Mouse (Mus musculus): ENCODE results near the gene Foxn1.

Foxn1 gene

GRCm38 (mm10) chr11:78327634-78328511, 58.5 kb downstream of the Foxn1 start, which contains the start of gene Pigs:
TSS of gene Pigs (plus strand) at chr11:78328415.
- peak; percentile 98 for DNase-seq (ENCODE audit: low spot score)

DNA sequence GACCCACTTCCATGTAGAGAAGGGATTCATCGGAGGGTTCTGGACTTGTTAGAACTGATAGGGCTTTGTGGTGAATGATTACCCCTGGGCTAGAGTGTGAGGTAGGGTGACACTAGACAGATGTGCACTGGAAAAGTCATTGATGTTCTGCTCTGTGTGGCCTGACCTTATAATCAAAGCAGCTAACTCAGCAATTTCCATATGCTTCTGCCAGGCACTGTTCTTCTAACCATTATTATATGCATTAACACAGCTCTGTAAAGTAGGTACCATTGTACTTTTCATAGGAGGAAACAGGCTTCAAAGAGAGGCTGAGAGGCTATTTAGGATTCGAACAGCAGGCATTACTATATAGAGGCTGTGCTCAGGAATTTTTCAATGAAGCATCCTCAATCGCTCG, 59.1 kb downstream of the Foxn1 start:
- no peak for DNase-seq (ENCODE audit: low spot score)

DNA sequence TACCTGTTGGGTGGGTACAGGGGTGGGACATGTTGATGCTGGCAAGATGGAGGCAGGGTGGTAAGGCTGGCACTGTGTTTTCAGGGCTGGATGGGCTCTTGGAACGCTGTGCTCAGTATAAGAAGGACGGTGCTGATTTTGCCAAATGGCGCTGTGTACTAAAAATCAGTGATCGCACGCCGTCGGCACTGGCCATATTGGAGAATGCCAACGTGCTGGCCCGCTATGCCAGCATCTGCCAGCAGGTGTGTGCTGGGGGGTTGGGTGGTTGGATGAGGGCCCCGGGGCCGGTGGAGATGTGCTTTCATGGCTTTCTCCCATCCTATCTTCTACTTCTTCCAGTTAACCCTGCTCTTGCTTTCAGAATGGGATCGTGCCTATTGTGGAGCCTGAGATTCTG, 61.4 kb downstream of the Foxn1 start:
- no peak for DNase-seq (ENCODE audit: low spot score)

- no peak for DNase-seq (ENCODE audit: low spot score)
Measured at GRCm38 (mm10) chr11:78324000-78324785, 62.2 kb downstream of the Foxn1 start.

DNA sequence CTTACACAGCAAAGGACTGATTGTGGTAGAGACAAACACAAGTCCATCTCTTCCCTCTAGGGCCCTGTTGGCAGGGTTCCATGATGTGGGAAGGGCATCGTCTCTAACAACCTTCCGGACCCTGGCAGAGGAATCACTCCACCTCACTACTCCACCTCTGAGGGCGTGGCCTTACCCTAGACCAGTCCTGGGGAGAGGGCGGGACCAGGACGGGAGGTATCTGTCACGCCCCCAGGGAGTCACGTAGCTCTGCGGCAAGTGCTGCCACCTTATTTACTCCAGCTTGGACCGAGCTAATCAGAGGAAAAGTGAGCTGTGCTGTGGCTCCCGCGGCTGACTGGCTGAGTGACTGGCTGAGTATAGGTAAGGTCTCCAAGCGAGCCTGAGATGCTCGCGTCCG, 63.5 kb downstream of the Foxn1 start, which contains the start of gene Aldoc:
Aldoc (plus strand) TSS at position 109 of the 400 bp plus-strand sequence.
- peak; percentile 85 for DNase-seq (ENCODE audit: low spot score)

DNA sequence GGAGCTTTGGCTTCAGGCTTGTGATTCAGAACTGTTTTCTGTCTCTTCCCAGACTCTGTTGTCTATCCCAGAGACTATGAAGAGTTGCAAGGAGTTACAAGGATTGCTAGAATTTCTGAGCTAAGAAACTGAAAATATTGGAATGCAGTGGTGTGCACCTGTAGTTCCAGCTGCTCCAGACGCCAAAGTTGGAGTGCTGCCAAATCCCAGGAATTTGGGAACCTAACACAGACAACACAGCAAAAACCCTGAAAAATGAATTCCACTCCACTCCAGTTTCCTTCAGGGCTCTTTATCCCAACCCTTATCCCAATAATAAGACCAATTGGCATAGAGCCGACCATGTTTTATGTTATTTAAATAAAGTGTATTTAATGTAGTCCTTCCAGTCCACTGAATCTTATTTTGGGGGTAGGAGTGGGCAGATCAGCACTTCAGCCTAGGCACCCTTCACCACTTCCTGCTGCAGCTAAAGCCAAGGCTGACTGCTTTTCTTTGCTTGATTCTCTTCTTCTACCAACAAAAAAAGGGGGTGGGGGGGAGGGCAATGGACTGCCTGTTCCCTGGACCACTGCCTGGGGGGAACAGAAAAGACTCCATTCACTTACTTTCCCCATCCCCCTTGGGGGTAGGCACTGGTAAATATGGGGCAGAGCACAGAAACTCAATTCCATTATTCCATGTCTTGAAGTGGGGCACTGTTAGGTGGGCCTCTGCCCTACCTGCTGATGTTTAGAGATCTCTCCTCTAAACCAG, 64.1 kb downstream of the Foxn1 start:
- DNase-seq (ENCODE audit: low spot score): no peak

DNA sequence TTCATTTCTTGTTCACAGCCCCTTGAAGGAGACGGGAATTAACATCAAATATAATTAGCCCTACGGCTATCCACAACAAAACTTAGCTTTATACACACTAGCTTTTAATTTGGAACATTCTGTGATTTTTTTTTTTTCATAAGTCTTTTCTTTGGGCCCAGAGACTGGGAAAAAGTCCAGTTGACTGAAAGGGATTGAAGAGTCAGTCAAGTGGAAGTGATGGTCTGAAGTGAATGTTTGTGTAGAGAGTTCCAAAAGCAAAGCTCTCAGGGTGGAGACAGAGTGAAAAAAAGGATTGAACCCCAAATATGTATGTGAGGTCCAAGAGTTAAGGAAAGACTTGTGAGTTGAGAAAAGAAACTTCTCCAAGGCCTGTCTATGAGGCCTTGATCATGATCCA, 67.9 kb downstream of the Foxn1 start:
- DNase-seq (ENCODE audit: low spot score): no peak

DNA sequence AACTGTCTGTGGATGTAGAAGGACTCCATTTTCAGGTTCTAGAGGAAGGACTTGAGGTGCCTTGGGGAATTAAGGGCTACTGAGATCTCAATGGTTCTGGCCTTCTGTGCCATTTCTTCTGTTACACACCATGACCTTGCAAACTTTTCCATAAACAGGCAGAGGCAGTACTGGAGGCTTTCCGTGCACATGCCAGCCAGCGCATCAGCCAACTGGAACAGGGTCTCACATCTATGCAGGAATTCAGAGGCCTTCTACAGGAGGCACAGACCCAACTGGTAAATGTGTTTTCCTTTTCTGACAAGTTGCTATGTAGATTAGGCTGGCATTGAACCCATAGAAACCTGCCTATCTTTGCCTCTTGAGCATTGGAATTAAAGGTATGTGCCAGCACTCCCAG, 72.7 kb downstream of the Foxn1 start:
- DNase-seq (ENCODE audit: low spot score): no peak

DNA sequence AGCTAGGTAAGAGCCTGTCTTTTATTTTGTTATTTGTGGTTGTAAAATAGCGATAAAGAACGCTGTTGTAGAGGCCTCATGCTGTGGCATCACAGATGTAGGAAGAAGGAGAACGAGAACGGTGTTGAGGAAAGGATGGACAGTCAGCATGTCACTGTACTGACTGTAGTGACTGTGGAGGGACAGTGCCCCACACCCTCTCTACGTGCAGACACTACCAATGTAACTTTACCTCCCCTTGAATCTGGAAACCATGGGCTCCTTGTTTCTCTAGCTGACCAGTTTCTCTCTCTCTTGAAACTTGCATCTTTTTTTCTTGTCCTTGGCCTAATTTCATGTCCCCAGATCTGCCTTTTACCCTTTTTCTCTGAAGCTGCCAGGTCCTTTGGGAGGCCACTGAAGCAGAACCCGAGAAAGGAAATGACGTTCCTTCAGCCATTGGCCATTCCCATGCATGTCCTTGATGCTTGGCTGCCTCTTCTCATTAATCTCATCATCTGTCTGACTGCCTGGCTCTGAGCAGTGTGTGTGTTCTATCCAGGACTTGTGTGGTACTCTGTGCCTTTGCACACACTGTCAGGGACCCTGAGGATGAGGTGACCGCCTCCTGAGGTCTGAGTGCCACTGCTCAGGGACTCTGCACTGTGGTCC, 75.4 kb downstream of the Foxn1 start:
- no peak for DNase-seq (ENCODE audit: low spot score)

Measured in testis, postnatal 10 days (tissue).